Mouse (Mus musculus): ENCODE results near the gene Pnldc1. TPM values are rescaled to one million over a fixed set of nuclear protein-coding genes. Genes with fewer than 3 reads are reported as not detected.
"Not testable (repeated sequence)": the region's sequence is repeated elsewhere in the genome, so short reads cannot be mapped to it uniquely, and the experiment has no call there.

Gene Pnldc1
- polyA plus RNA-seq, 1 experiment from 2014 or later: 1.1 TPM

- H3K9ac ChIP-seq: no peak overlapping the region
- ATAC-seq (ENCODE audit: borderline replicate concordance, extremely low read depth, low FRiP score, low TSS enrichment): no peak
- no peak overlapping the region for H3K27ac ChIP-seq
- H3K27me3 ChIP-seq: no peaks in the 10 kb centered on the region
- H3K4me2 ChIP-seq: no peak overlapping the region
- H3K36me3 ChIP-seq: no peaks in the 10 kb centered on the region
- peaks cover 6% of the 10 kb centered on the region for H3K4me1 ChIP-seq
- 54% methylated on average over 4 of the region's 4 CpGs for WGBS
- no peaks in the 10 kb centered on the region for H3K9me3 ChIP-seq
- no peak overlapping the region for H3K4me3 ChIP-seq
Measured at GRCm38 (mm10) chr17:12935719-12936118, 25.7 kb upstream of the Pnldc1 start.

GRCm38 (mm10) chr17:12931576-12931975, 21.5 kb upstream of the Pnldc1 start:
- H3K36me3 ChIP-seq; H3K4me2 ChIP-seq; ATAC-seq (ENCODE audit: borderline replicate concordance, extremely low read depth, low FRiP score, low TSS enrichment); H3K27me3 ChIP-seq; H3K4me1 ChIP-seq; H3K9ac ChIP-seq; H3K4me3 ChIP-seq; H3K27ac ChIP-seq; H3K9me3 ChIP-seq: not testable (repeated sequence)
- WGBS: 87% methylated on average over 5 of the region's 5 CpGs

GRCm38 (mm10) chr17:12925703-12926180, 15.7 kb upstream of the Pnldc1 start:
- H3K4me1 ChIP-seq: no peaks in the 10 kb centered on the region
- no peaks in the 10 kb centered on the region for H3K27me3 ChIP-seq
- no peak overlapping the region for H3K4me3 ChIP-seq
- H3K9me3 ChIP-seq: no peaks in the 10 kb centered on the region
- peaks cover 56% of the 10 kb centered on the region for H3K36me3 ChIP-seq
- 88% methylated on average over 8 of the region's 8 CpGs for WGBS
- no peak overlapping the region for H3K9ac ChIP-seq
- ATAC-seq (ENCODE audit: borderline replicate concordance, extremely low read depth, low FRiP score, low TSS enrichment): no peak
- H3K27ac ChIP-seq: no peak overlapping the region
- H3K4me2 ChIP-seq: no peak overlapping the region

- no peak for ATAC-seq (ENCODE audit: borderline replicate concordance, extremely low read depth, low FRiP score, low TSS enrichment)
- no peaks in the 10 kb centered on the region for H3K4me1 ChIP-seq
- H3K27me3 ChIP-seq: no peaks in the 10 kb centered on the region
- no peak overlapping the region for H3K4me2 ChIP-seq
- H3K9ac ChIP-seq: no peak overlapping the region
- H3K27ac ChIP-seq: no peak overlapping the region
- H3K4me3 ChIP-seq: no peak overlapping the region
- WGBS: 82% methylated on average over 3 of the region's 3 CpGs
- H3K9me3 ChIP-seq: no peaks in the 10 kb centered on the region
- H3K36me3 ChIP-seq: peaks cover 64% of the 10 kb centered on the region
Measured at GRCm38 (mm10) chr17:12925001-12925400, 15.0 kb upstream of the Pnldc1 start.

- no peak overlapping the region for H3K9ac ChIP-seq
- no peak overlapping the region for H3K4me2 ChIP-seq
- H3K27me3 ChIP-seq: no peaks in the 10 kb centered on the region
- H3K27ac ChIP-seq: no peak overlapping the region
- peaks cover 73% of the 10 kb centered on the region for H3K36me3 ChIP-seq
- no peak for ATAC-seq (ENCODE audit: borderline replicate concordance, extremely low read depth, low FRiP score, low TSS enrichment)
- H3K4me3 ChIP-seq: no peak overlapping the region
- WGBS: 95% methylated on average over 1 of the region's 1 CpGs
- peaks cover 8% of the 10 kb centered on the region; the same call in 1 of the 2 replicates for H3K4me1 ChIP-seq
- H3K9me3 ChIP-seq: no peaks in the 10 kb centered on the region
Measured at GRCm38 (mm10) chr17:12921073-12921472, 11.0 kb upstream of the Pnldc1 start.

GRCm38 (mm10) chr17:12916588-12917380, 6.8 kb upstream of the Pnldc1 start:
- Histone ChIP-seq H3K36me3 (peaks cover 59% of the 10 kb centered on the region), H3K4me3 (peak overlapping the region; percentile 69), H3K4me2 (peak overlapping the region; percentile 57), H3K4me1 (peaks cover 19% of the 10 kb centered on the region; the same call in 1 of the 2 replicates), H3K27me3 (no peaks in the 10 kb centered on the region), H3K9ac (peak overlapping the region; percentile 97), H3K27ac (peak overlapping the region; percentile 89), H3K9me3 (no peaks in the 10 kb centered on the region)
- under 1% methylated on average over 40 of the region's 40 CpGs for WGBS
- peak; percentile 44 for ATAC-seq (ENCODE audit: borderline replicate concordance, extremely low read depth, low FRiP score, low TSS enrichment)

- Histone ChIP-seq H3K27me3 (no peaks in the 10 kb centered on the region), H3K4me1 (peaks cover 19% of the 10 kb centered on the region; the same call in 1 of the 2 replicates), H3K4me2 (peak within 1 kb of the TSS; percentile 71), H3K9ac (peak within 1 kb of the TSS; percentile 97), H3K9me3 (no peaks in the 10 kb centered on the region), H3K27ac (peak within 1 kb of the TSS; percentile 89), H3K4me3 (peak within 1 kb of the TSS; percentile 69), H3K36me3 (peaks cover 58% of the 10 kb centered on the region)
- peak; percentile 99 for ATAC-seq (ENCODE audit: borderline replicate concordance, extremely low read depth, low FRiP score, low TSS enrichment)
- WGBS: under 1% methylated on average over 56 of the region's 56 CpGs
Measured at GRCm38 (mm10) chr17:12915881-12916583, 6.0 kb upstream of the Pnldc1 start, which contains the start of gene Mrpl18. Gene Mrpl18 (minus strand): TSS chr17:12916345.

GRCm38 (mm10) chr17:12915488-12915880, 5.5 kb upstream of the Pnldc1 start, which contains the start of gene Tcp1:
Gene Tcp1 (plus strand): TSS chr17:12915701.
- no peak for ATAC-seq (ENCODE audit: borderline replicate concordance, extremely low read depth, low FRiP score, low TSS enrichment)
- H3K4me3 ChIP-seq: peak within 1 kb of the TSS; percentile 69
- H3K36me3 ChIP-seq: peaks cover 58% of the 10 kb centered on the region
- peaks cover 19% of the 10 kb centered on the region; the same call in 1 of the 2 replicates for H3K4me1 ChIP-seq
- H3K9ac ChIP-seq: peak within 1 kb of the TSS; percentile 97
- under 1% methylated on average over 18 of the region's 18 CpGs for WGBS
- H3K27me3 ChIP-seq: no peaks in the 10 kb centered on the region
- H3K27ac ChIP-seq: peak within 1 kb of the TSS; percentile 89
- no peaks in the 10 kb centered on the region for H3K9me3 ChIP-seq
- peak within 1 kb of the TSS; percentile 71 for H3K4me2 ChIP-seq

- no peak overlapping the region for H3K27ac ChIP-seq
- H3K36me3 ChIP-seq: peaks cover 37% of the 10 kb centered on the region
- WGBS: 82% methylated on average over 8 of the region's 8 CpGs
- H3K4me2 ChIP-seq: no peak overlapping the region
- no peaks in the 10 kb centered on the region for H3K27me3 ChIP-seq
- no peak for ATAC-seq (ENCODE audit: borderline replicate concordance, extremely low read depth, low FRiP score, low TSS enrichment)
- no peak overlapping the region for H3K4me3 ChIP-seq
- H3K9ac ChIP-seq: no peak overlapping the region
- H3K9me3 ChIP-seq: no peaks in the 10 kb centered on the region
- H3K4me1 ChIP-seq: peaks cover 11% of the 10 kb centered on the region; the same call in 1 of the 2 replicates
Measured at GRCm38 (mm10) chr17:12910391-12910790, 361 bp upstream of the Pnldc1 start.

- Histone ChIP-seq H3K4me1 (peaks cover 3% of the 10 kb centered on the region; the same call in 1 of the 2 replicates), H3K27ac (no peak overlapping the region), H3K9me3 (no peaks in the 10 kb centered on the region), H3K9ac (no peak overlapping the region), H3K36me3 (peaks cover 12% of the 10 kb centered on the region), H3K27me3 (no peaks in the 10 kb centered on the region), H3K4me2 (no peak overlapping the region), H3K4me3 (no peak overlapping the region)
- no peak for ATAC-seq (ENCODE audit: borderline replicate concordance, extremely low read depth, low FRiP score, low TSS enrichment)
- 90% methylated on average over 9 of the region's 9 CpGs for WGBS
Measured at GRCm38 (mm10) chr17:12906436-12906835, 3.6 kb downstream of the Pnldc1 start.

- no peak overlapping the region for H3K4me3 ChIP-seq
- no peak overlapping the region for H3K27ac ChIP-seq
- H3K9me3 ChIP-seq: no peaks in the 10 kb centered on the region
- H3K27me3 ChIP-seq: no peaks in the 10 kb centered on the region
- H3K4me2 ChIP-seq: no peak overlapping the region
- peaks cover 3% of the 10 kb centered on the region; the same call in 1 of the 2 replicates for H3K4me1 ChIP-seq
- peaks cover 7% of the 10 kb centered on the region for H3K36me3 ChIP-seq
- ATAC-seq (ENCODE audit: borderline replicate concordance, extremely low read depth, low FRiP score, low TSS enrichment): no peak
- H3K9ac ChIP-seq: no peak overlapping the region
- 84% methylated on average over 4 of the region's 4 CpGs for WGBS
Measured at GRCm38 (mm10) chr17:12905810-12906209, 4.2 kb downstream of the Pnldc1 start.

GRCm38 (mm10) chr17:12904349-12904748, 5.7 kb downstream of the Pnldc1 start:
- no peak for ATAC-seq (ENCODE audit: borderline replicate concordance, extremely low read depth, low FRiP score, low TSS enrichment)
- Histone ChIP-seq H3K36me3 (peaks cover 4% of the 10 kb centered on the region; the same call in 1 of the 2 replicates), H3K27me3 (no peaks in the 10 kb centered on the region), H3K4me2 (no peak overlapping the region), H3K9ac (no peak overlapping the region), H3K9me3 (no peaks in the 10 kb centered on the region), H3K4me1 (peaks cover 3% of the 10 kb centered on the region; the same call in 1 of the 2 replicates), H3K27ac (no peak overlapping the region), H3K4me3 (no peak overlapping the region)
- WGBS: 86% methylated on average over 1 of the region's 1 CpGs

All from lung, embryonic 15.5 days (tissue).